8 mouse cellular contexts compared by ENCODE assay signal in the genomic region with DNA sequence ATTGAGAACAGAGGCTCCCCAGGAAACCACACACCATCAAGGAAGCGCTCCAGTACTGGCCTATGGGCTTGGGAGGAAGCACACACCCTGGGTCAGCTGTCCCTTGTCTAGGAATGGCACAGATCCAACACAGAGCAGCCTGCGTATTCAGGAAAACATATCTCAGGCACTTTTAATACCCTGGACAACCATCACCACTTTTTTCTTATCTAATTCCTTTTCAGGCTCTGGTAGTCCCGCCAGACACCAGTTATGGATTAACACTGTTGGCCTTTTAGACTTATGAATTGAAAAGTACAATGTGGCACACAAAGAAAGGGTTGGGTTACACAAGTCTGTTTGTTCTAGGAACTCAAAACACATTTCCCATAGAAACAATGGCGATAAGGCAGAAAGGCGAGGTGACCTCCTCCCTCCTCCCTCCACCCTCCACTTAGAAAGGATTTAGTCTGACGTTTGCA. TPM values are rescaled to one million over a fixed set of nuclear protein-coding genes. Genes with fewer than 3 reads are reported as not detected.
DNase-seq lines count a peak whose midpoint lies in the region.

No protein-coding gene starts in this region.

- peak; percentile 2 for DNase-seq in cerebellum, postnatal 14 days
- DNase-seq in cerebellum, adult 8-10 months = no peak
- DNase-seq in adrenal gland, postnatal 10 days = peak; percentile 34
- DNase-seq in heart, postnatal 25 days (ENCODE audit: low spot score) = peak; percentile 58
- DNase-seq in lung, adult 18-20 months = peak; percentile 70 to 77
- no peak for DNase-seq in spleen, postnatal 10 days (ENCODE audit: low spot score in 2 of 2)
- no peak for DNase-seq in embryo, embryonic 10.5 days (ENCODE audit: low spot score)
- no peak for DNase-seq in cerebellum, adult 9-10 months

- intact Hi-C loops in heart, postnatal 25 days (cut with DNase I) = loop anchor here (5.0 kb wide), 2 partner anchors 166 to 216 kb away; no protein-coding TSS in a partner anchor

RNA-seq across cellular contexts. Expression of gene Sstr4, which starts 56.8 kb away (rescaled TPM):
- total RNA-seq in adrenal gland, postnatal 10 days (2021) = under 1 TPM; 0.55 to 0.60 TPM
- total RNA-seq in heart, postnatal 25 days (2021) = 1 to 10 TPM; 1.0 to 1.2 TPM

Comparison
In these comparisons a context has a peak if more than half of its experiments do, and no peak if none do; other contexts are left out.
1. DNase-seq: peak in cerebellum, postnatal 14 days (2 of 2), adrenal gland, postnatal 10 days (single experiment), heart, postnatal 25 days (single experiment) and lung, adult 18-20 months (2 of 2); none in cerebellum, adult 8-10 months (single experiment), spleen, postnatal 10 days (0 of 2), embryo, embryonic 10.5 days (single experiment) and cerebellum, adult 9-10 months (single experiment).